Mouse (Mus musculus) lung, postnatal 0 days (tissue): Measurements from ENCODE around the gene Gm28036.

Experiments used
- CTCF ChIP-seq: IDR thresholded peaks from 2 replicates; pipeline ENCODE4 v1.5.1; 2016; ENCODE audit warnings: antibody characterized with exemption, mild to moderate bottlenecking
- EP300 ChIP-seq: IDR thresholded peaks from 2 replicates; pipeline ENCODE4 v1.6.1; 2016; ENCODE audit warnings: antibody characterized with exemption, mild to moderate bottlenecking, control low read depth

DNA sequence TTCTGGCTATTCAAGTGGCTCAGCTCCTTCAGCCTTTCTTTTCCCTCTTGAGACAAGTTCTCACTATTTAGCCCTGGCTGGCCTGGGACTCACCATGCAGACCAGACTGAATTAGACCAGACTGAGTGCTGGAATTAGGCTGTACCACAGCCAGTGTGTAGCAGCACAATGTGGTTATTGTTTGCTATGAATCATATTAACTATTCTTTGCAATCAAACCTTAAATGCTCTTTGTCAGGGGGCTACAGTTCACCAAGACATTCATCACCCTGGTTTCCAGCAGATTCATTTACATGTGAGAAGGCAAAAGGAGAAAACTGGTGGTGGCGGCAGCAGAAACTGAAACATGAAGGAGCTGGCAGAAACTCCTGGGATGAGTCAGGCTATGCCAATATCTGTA is 37.1 kb downstream of the Gm28036 start:
- TF ChIP-seq CTCF (no peak), EP300 (no peak)
